Mouse (Mus musculus): ENCODE results near the gene Bcan. TPM values are rescaled to one million over a fixed set of nuclear protein-coding genes. Genes with fewer than 3 reads are reported as not detected.
A peak's percentile ranks its signal among the peaks of the same experiment; 100 is the strongest.

The Bcan gene
- polyA plus RNA-seq, 1 experiment, result 0.61 TPM

DNA sequence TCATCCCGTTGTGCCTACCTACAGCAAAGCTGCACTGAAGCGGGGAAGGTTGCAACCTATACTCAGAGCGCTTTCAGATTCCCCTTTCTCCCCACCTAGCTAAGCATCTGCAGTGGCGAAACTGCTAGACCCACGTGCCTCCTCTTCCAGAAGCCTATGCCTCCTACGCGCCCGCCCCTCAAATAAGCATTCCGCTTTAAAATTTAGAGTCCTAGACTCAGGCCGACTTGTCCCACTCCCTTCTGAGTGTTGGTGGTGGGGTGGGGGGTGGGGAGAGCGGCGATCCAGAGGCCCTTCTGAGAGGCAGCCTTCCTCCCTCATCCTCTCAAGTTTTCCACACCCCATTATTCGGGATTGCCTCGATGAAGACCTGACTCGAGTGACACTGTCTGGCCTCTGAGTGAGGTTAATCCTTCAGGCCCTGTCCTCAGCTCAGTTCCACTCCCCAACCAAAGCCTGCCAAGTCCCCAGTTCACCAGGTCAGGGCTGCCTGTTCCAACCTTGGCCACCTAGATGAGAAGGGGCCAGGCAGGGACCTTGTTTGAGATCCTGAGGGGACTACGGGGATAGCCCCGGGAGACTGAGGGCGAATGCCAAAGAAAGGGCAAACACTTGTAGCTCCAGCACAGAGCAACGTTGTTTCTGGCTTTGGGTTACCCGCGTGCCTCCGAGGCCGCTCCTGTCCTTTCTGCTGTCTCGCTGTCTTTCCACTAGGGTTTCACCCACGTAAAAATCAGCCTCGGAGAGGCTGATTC is 52.8 kb downstream of the Bcan start:
- Histone ChIP-seq H3K4me1 (ENCODE audit: control insufficient read depth, insufficient read depth, low read length) (peaks cover 38% of the 10 kb centered on the region), H3K4me3 (ENCODE audit: insufficient read depth, low read length) (no peak overlapping the region), H3K27ac (ENCODE audit: insufficient read depth, low read length) (peak overlapping the region; percentile 14)
- TF ChIP-seq CTCF (IDR thresholded peaks at IDR 0.05; ENCODE audit: borderline replicate concordance, insufficient read depth, low read length), result no peak
- no peak; the same call in 1 of the 2 replicates for TF ChIP-seq POLR2A (IDR thresholded peaks at IDR 0.05; ENCODE audit: low read depth, low read length)

DNA sequence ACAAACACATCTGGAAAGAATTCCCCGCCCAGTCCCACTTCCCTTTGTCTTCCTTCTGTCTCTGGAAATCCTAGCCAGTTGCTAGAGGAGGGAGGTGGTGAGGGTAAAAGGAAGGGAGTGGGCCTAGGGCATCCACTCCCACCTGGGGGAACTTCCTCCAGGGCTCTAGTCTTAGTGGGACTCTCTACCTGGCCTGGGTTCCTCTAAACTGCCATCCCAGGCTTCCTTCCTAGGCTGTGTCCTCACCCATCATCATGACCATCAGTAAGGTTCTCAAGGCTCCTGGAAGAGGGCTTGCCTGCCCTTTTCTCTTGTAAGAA is 53.5 kb downstream of the Bcan start:
- TF ChIP-seq CTCF (IDR thresholded peaks at IDR 0.05; ENCODE audit: borderline replicate concordance, insufficient read depth, low read length) (no peak), POLR2A (IDR thresholded peaks at IDR 0.05; ENCODE audit: low read depth, low read length) (no peak)
- H3K4me1 ChIP-seq (ENCODE audit: control insufficient read depth, insufficient read depth, low read length), result peaks cover 45% of the 10 kb centered on the region
- peak overlapping the region; percentile 14 for H3K27ac ChIP-seq (ENCODE audit: insufficient read depth, low read length)
- no peak overlapping the region for H3K4me3 ChIP-seq (ENCODE audit: insufficient read depth, low read length)

DNA sequence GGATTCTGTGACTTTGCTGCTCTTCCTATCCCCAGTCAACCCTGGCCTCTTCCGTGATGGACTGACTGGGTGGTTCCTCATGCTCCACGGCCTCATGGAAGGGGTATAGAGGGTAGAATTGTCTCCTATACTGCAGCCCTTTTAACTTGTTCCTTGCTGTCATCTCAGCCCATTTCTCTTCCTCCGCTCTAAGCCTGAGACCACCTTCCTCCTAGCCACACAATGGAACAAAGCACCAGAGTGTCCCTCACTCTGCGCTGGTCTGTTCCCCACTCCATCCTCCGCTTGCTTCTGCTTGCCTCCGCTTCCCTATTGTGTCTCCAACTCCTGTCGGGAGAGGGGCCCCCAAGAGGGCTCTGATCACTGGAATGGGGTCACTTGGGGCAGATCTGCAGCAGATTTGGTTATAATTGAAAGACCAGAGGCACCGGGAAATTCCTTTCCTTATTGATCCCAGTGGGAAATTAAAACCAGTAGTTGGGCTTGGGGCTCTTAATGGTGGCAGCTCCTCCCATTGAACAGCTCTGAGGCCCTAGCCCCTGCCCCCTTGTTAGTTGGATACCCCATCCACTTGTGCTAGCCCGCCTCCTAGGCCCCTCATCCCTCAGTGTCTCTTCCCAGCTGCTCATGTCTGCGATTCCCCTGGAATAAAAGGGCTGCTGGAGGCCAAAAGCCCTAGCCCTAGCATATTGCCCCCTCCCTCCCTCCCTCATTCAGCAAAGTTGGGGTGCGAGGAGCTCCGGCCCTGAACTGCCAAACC is 54.1 kb downstream of the Bcan start:
- TF ChIP-seq POLR2A (IDR thresholded peaks at IDR 0.05; ENCODE audit: low read depth, low read length) (no peak), CTCF (IDR thresholded peaks at IDR 0.05; ENCODE audit: borderline replicate concordance, insufficient read depth, low read length) (no peak)
- peaks cover 47% of the 10 kb centered on the region for H3K4me1 ChIP-seq (ENCODE audit: control insufficient read depth, insufficient read depth, low read length)
- H3K4me3 ChIP-seq (ENCODE audit: insufficient read depth, low read length), result no peak overlapping the region
- peak overlapping the region; percentile 34; the same call in 1 of the 2 replicates for H3K27ac ChIP-seq (ENCODE audit: insufficient read depth, low read length)

DNA sequence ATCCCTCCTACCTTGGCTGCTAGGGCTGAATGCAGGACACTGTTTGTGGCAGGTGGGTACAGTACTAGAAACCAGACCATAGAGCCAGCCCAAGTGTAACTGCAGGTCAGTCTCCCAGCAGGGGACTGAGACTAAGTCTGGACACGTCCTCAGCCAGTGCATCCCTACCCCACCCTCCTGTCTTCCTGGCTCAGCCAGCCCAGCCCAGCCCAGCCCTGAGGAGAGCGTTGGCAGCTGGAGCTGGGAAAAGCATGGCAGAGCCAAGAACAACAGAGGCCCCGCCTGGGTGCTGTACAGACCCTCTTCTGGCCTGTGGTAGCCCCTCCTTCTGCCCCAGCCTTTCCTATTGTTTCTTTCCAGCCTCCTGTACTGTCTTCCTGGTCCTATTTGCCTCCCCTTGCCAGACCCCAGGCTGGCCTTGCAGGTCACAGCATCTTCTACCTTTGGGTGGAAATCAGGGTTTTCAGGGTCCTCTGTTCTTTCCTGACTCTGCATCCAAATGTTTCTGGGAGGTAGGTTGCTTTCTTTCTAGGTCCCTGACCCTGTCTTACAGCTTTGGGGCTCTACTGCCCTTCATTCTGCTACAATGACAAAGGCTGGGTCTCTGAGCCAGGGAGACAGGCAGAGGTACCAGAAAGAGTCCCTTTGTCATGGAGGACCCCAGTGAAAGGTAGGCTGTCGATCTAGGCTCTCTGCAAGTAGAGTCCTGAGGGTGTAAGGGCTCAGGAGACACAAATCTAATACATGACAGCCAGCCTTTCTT is 55.0 kb downstream of the Bcan start:
- no peak; the same call in none of the 2 replicates for TF ChIP-seq POLR2A (IDR thresholded peaks at IDR 0.05; ENCODE audit: low read depth, low read length)
- TF ChIP-seq CTCF (IDR thresholded peaks at IDR 0.05; ENCODE audit: borderline replicate concordance, insufficient read depth, low read length), result no peak
- peaks cover 44% of the 10 kb centered on the region for H3K4me1 ChIP-seq (ENCODE audit: control insufficient read depth, insufficient read depth, low read length)
- H3K4me3 ChIP-seq (ENCODE audit: insufficient read depth, low read length), result no peak overlapping the region
- H3K27ac ChIP-seq (ENCODE audit: insufficient read depth, low read length), result peak overlapping the region; percentile 55

DNA sequence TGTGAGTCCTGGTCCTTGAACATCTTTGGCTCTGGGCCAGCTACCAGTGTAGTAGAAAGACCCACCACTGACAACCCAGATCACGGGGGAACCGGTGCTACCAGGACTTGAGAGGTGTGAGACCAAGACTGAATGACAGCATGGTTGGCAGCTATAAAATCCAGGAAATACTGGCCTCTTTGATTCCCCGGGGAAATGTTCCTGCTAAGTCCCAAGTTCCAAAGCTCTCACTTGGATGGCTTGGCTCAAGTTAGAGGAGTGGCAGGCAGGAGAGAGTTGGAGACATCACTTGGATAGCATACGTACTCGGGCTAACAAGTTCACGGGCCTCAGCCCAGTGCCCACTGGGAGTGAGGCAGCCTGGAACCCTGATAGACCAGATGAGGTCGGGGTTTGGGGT is 56.4 kb downstream of the Bcan start:
- no peak overlapping the region for H3K4me3 ChIP-seq (ENCODE audit: insufficient read depth, low read length)
- H3K27ac ChIP-seq (ENCODE audit: insufficient read depth, low read length), result peak overlapping the region; percentile 71
- H3K4me1 ChIP-seq (ENCODE audit: control insufficient read depth, insufficient read depth, low read length), result peaks cover 43% of the 10 kb centered on the region
- TF ChIP-seq CTCF (IDR thresholded peaks at IDR 0.05; ENCODE audit: borderline replicate concordance, insufficient read depth, low read length) (no peak), POLR2A (IDR thresholded peaks at IDR 0.05; ENCODE audit: low read depth, low read length) (no peak)

DNA sequence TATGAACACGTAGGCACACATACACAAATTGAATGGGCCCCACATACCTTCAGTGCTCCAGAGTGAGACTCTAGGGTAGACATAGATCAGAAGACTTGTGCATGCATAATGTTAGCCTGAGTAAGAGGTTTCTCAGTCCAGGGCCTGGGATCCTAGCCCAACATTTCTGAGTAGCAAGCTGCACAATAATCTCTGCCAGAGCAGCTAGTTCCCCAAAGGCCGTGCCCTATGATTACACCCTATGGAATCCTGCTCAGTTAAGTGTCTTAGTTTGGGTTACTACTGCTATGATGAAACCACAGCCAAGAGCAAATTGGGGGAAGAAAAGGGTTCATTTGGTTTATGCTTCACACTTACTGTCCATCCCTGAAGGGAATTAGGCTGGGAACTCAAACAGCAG is 57.6 kb downstream of the Bcan start:
- peaks cover 42% of the 10 kb centered on the region for H3K4me1 ChIP-seq (ENCODE audit: control insufficient read depth, insufficient read depth, low read length)
- peak overlapping the region; percentile 73 for H3K27ac ChIP-seq (ENCODE audit: insufficient read depth, low read length)
- no peak overlapping the region for H3K4me3 ChIP-seq (ENCODE audit: insufficient read depth, low read length)
- TF ChIP-seq POLR2A (IDR thresholded peaks at IDR 0.05; ENCODE audit: low read depth, low read length), result no peak
- no peak for TF ChIP-seq CTCF (IDR thresholded peaks at IDR 0.05; ENCODE audit: borderline replicate concordance, insufficient read depth, low read length)

DNA sequence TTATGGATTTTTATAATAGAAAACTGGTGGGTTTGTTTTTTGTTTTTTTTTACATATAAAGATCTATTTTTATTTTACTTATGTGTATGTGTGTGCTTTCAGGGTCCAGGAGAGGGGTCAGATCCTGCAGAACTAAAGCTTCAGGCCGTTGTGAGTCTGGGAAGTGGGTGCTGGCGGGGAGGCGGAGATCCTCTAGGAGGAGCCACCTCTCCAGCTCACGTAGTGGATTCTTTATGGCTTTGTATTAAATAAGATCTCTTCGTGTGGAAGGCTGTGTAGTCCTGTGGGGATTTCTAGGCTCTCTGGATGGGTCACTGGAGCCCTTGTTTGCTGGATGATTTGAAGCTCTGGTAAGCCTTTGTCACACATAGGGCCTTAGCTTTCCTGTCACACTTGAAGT is 59.4 kb downstream of the Bcan start:
- TF ChIP-seq CTCF (IDR thresholded peaks at IDR 0.05; ENCODE audit: borderline replicate concordance, insufficient read depth, low read length) (no peak), POLR2A (IDR thresholded peaks at IDR 0.05; ENCODE audit: low read depth, low read length) (no peak)
- Histone ChIP-seq H3K4me1 (ENCODE audit: control insufficient read depth, insufficient read depth, low read length) (peaks cover 24% of the 10 kb centered on the region), H3K4me3 (ENCODE audit: insufficient read depth, low read length) (no peak overlapping the region), H3K27ac (ENCODE audit: insufficient read depth, low read length) (peak overlapping the region; percentile 73)

Other genes starting within 250 kb of the Bcan start
- not detected in 2 replicates for gene Ntrk1, start 205.1 kb downstream of the Bcan start, polyA plus RNA-seq (2011; ENCODE audit: insufficient read length, low read depth, missing spikeins)
- not detected in 2 replicates for gene Insrr, start 203.3 kb downstream of the Bcan start, polyA plus RNA-seq (2011; ENCODE audit: insufficient read length, low read depth, missing spikeins)
- 65.8 and 74.0 TPM in 2 replicates for gene Pear1, start 175.9 kb downstream of the Bcan start, polyA plus RNA-seq (2011; ENCODE audit: insufficient read length, low read depth, missing spikeins)
- gene Sh2d2a, start 153.5 kb downstream of the Bcan start, polyA plus RNA-seq (2011; ENCODE audit: insufficient read length, low read depth, missing spikeins), result not detected in 2 replicates
- 27.5 and 34.2 TPM in 2 replicates for gene Prcc, start 114.6 kb downstream of the Bcan start, polyA plus RNA-seq (2011; ENCODE audit: insufficient read length, low read depth, missing spikeins)
- gene Hdgf, start 93.9 kb downstream of the Bcan start, polyA plus RNA-seq (2011; ENCODE audit: insufficient read length, low read depth, missing spikeins), result 267 and 287 TPM in 2 replicates
- gene Mrpl24, start 80.7 kb downstream of the Bcan start, polyA plus RNA-seq (2011; ENCODE audit: insufficient read length, low read depth, missing spikeins), result 130 and 167 TPM in 2 replicates
- gene Isg20l2, start 69.9 kb downstream of the Bcan start, polyA plus RNA-seq (2011; ENCODE audit: insufficient read length, low read depth, missing spikeins), result 41.6 and 54.7 TPM in 2 replicates
- 11.4 and 12.0 TPM in 2 replicates for gene Rrnad1, start 69.5 kb downstream of the Bcan start, polyA plus RNA-seq (2011; ENCODE audit: insufficient read length, low read depth, missing spikeins)
- 80.0 and 99.8 TPM in 2 replicates for gene Crabp2, start 51.6 kb downstream of the Bcan start, polyA plus RNA-seq (2011; ENCODE audit: insufficient read length, low read depth, missing spikeins)
- gene Nes, start 29.2 kb downstream of the Bcan start, polyA plus RNA-seq (2011; ENCODE audit: insufficient read length, low read depth, missing spikeins), result 25.7 and 71.2 TPM in 2 replicates
- not detected in 2 replicates for gene Hapln2, start 27.4 kb upstream of the Bcan start, polyA plus RNA-seq (2011; ENCODE audit: insufficient read length, low read depth, missing spikeins)
- 20.1 and 23.3 TPM in 2 replicates for gene Gpatch4, start 42.9 kb upstream of the Bcan start, polyA plus RNA-seq (2011; ENCODE audit: insufficient read length, low read depth, missing spikeins)
- 90.8 and 97.3 TPM in 2 replicates for gene Naxe, start 58.3 kb upstream of the Bcan start, polyA plus RNA-seq (2011; ENCODE audit: insufficient read length, low read depth, missing spikeins)
- not detected in 2 replicates for gene Ttc24, start 78.1 kb upstream of the Bcan start, polyA plus RNA-seq (2011; ENCODE audit: insufficient read length, low read depth, missing spikeins)
- gene Iqgap3, start 81.7 kb upstream of the Bcan start, polyA plus RNA-seq (2011; ENCODE audit: insufficient read length, low read depth, missing spikeins), result 14.8 and 20.1 TPM in 2 replicates
- 49.1 and 57.0 TPM in 2 replicates for gene Mef2d, start 142.1 kb upstream of the Bcan start, polyA plus RNA-seq (2011; ENCODE audit: insufficient read length, low read depth, missing spikeins)

Measured in embryonic fibroblast, embryonic 13.5 days (primary cell).